Mouse (Mus musculus) heart, postnatal 0 days (tissue): ENCODE results near the gene Syngr1.

Source experiments
- CTCF ChIP-seq: IDR thresholded peaks from 2 replicates; pipeline ENCODE4 v1.5.1; 2016; ENCODE audit warnings: antibody characterized with exemption, control low read depth, low read depth
- EP300 ChIP-seq: IDR thresholded peaks from 2 replicates; pipeline ENCODE4 v1.6.1; 2016; ENCODE audit warnings: antibody characterized with exemption, low read depth

DNA sequence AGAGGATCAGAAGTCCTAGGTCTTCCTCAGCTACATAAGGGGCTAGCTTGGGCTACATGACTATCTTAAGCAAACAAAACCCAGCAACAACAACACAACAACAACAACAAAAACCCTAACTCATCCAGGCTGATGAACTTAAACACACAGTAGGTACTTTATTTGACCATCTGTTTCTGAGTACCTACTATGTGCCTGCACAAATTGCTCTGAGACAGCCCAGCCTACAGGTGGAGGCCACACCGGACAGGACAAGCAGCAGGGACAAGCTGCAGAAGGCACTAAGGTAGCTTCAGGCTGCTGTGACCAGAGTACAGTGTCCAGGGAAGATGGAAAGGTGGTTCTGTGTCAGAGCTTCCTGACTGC lies 17.9 kb upstream of the Syngr1 start:
- TF ChIP-seq CTCF (no peak), EP300 (no peak)
